Mouse (Mus musculus) liver, embryonic 14.5 days (tissue): ENCODE results near the gene Clcn7. TPM values are rescaled to one million over a fixed set of nuclear protein-coding genes. Genes with fewer than 3 reads are reported as not detected.

Source experiments
- ATAC-seq: fragments of 200-750 bp; cut with Nextera tagmentation; 2 replicates; pipeline ENCODE4 v1.8.0; 2017; ENCODE audit warnings: moderate number of reproducible peaks, mild to moderate bottlenecking, moderate library complexity; ENCODE audit not compliant: insufficient read depth
- DNase-seq, 3 experiments: peaks; one replicate each; pipeline ENCODE4 v3.0.0-alpha.2; 2012 to 2013; ENCODE audit warnings: low read depth in 3 of 3, low spot score in 3 of 3
- H3K27ac ChIP-seq: fragments of 300-500 bp; sonication (generic); 2 replicates; pipeline ENCODE4 v1.5.1; 2014; ENCODE audit warnings: moderate library complexity, mild to moderate bottlenecking, control low read depth, inconsistent platforms
- H3K27me3 ChIP-seq: fragments of 300-500 bp; sonication (generic); 2 replicates; pipeline ENCODE4 v1.6.1; 2014; ENCODE audit warnings: mild to moderate bottlenecking, low read length, moderate library complexity; ENCODE audit not compliant: control insufficient read depth, insufficient read depth
- H3K36me3 ChIP-seq: fragments of 300-500 bp; sonication (generic); replicated peaks from 2 replicates; pipeline ENCODE4 v1.6.1; 2014; ENCODE audit warnings: low read depth; ENCODE audit not compliant: control insufficient read depth, insufficient read depth
- H3K4me1 ChIP-seq, 2 experiments: fragments of 200-500 bp in 1 of 2; fragments of 300-500 bp in 1 of 2; sonication (generic) in 1 of 2; replicated peaks; 2 replicates each; pipeline ENCODE4 v1.6.1; 2012 to 2014; ENCODE audit warnings: antibody characterized with exemption in 1 of 2, inconsistent platforms in 1 of 2, low read length in 1 of 2; ENCODE audit not compliant: control insufficient read depth in 2 of 2, insufficient read depth in 2 of 2
- H3K4me2 ChIP-seq: fragments of 300-500 bp; sonication (generic); 2 replicates; pipeline ENCODE4 v1.6.1; 2014; ENCODE audit warnings: low read depth, mild to moderate bottlenecking, control low read depth, moderate library complexity
- H3K4me3 ChIP-seq, 2 experiments: fragments of 200-500 bp in 1 of 2; fragments of 300-500 bp in 1 of 2; sonication (generic) in 1 of 2; 2 replicates each; pipeline ENCODE4 v1.5.1; 2012 to 2014; ENCODE audit warnings: low read depth in 2 of 2, low read length in 2 of 2, mild to moderate bottlenecking in 2 of 2, control low read depth in 1 of 2, inconsistent platforms in 1 of 2, moderate library complexity in 1 of 2; ENCODE audit not compliant: insufficient read depth in 1 of 2
- H3K9ac ChIP-seq: fragments of 300-500 bp; sonication (generic); replicated peaks from 2 replicates; pipeline ENCODE4 v1.6.1; 2014; ENCODE audit warnings: mild to moderate bottlenecking, control low read depth, moderate library complexity
- H3K9me3 ChIP-seq: fragments of 300-500 bp; sonication (generic); 2 replicates; pipeline ENCODE4 v1.6.1; 2016; ENCODE audit warnings: low read length, mixed read lengths; ENCODE audit not compliant: control insufficient read depth
- CTCF ChIP-seq: IDR thresholded peaks from 2 replicates; pipeline ENCODE4 v1.5.1; 2016; ENCODE audit warnings: antibody characterized with exemption, low read depth, control low read depth
- EP300 ChIP-seq: IDR thresholded peaks from 2 replicates; pipeline ENCODE4 v1.6.1; 2016; ENCODE audit warnings: antibody characterized with exemption, low read depth
- WGBS: fragments of 180-500 bp; shearing (Covaris S2); extraction: QIAGEN DNeasy Blood & Tissue Kit; methylation state at CpG from one replicate; pipeline ENCODE4 v1.1.7; 2014; ENCODE audit not compliant: insufficient replicate concordance; 5-methylcytosine and 5-hydroxymethylcytosine counted together
- polyA plus RNA-seq, 2 experiments: library from polyadenylated mRNA; depleted of rRNA in 1 of 2; stranded (reverse) in 1 of 2; unstranded in 1 of 2; fragments of >200 nt; fragmentation: Nextera tagmentation in 1 of 2; extraction: Ambion mirVana in 1 of 2; gene quantifications; 2 replicates each; pipeline versions ENCODE4 v1.2.1 to v1.2.3; 2012 to 2014

Gene Clcn7
- polyA plus RNA-seq, 2 experiments = 7.9 to 8.8 TPM

GRCm38 (mm10) chr17:25090450-25090849 lies 42.7 kb upstream of the Clcn7 start:
- H3K9ac ChIP-seq = peak overlapping the region; percentile 88
- ATAC-seq = no peak
- H3K4me2 ChIP-seq = peak overlapping the region; percentile 79
- TF ChIP-seq EP300 (no peak), CTCF (peak; percentile 55)
- no peak for DNase-seq
- peaks cover 43 to 62% of the 10 kb centered on the region in 2 experiments for H3K4me1 ChIP-seq
- 67% methylated on average over 10 of the region's 10 CpGs for WGBS
- peaks cover 51% of the 10 kb centered on the region for H3K36me3 ChIP-seq
- peak overlapping the region; percentile 94 for H3K27ac ChIP-seq
- peak overlapping the region; percentile 72 to 95 for H3K4me3 ChIP-seq
- H3K9me3 ChIP-seq = no peaks in the 10 kb centered on the region
- H3K27me3 ChIP-seq = no peaks in the 10 kb centered on the region

GRCm38 (mm10) chr17:25096221-25096620 lies 37.0 kb upstream of the Clcn7 start:
- no peak overlapping the region for H3K9ac ChIP-seq
- H3K27me3 ChIP-seq = no peaks in the 10 kb centered on the region
- DNase-seq = no peak
- TF ChIP-seq EP300 (no peak), CTCF (no peak)
- no peaks in the 10 kb centered on the region for H3K9me3 ChIP-seq
- 84% methylated on average over 2 of the region's 2 CpGs for WGBS
- H3K4me2 ChIP-seq = no peak overlapping the region
- H3K27ac ChIP-seq = no peak overlapping the region
- ATAC-seq = no peak
- H3K4me3 ChIP-seq = no peak overlapping the region
- peaks cover 6 to 10% of the 10 kb centered on the region in 2 experiments for H3K4me1 ChIP-seq
- H3K36me3 ChIP-seq = peaks cover 94% of the 10 kb centered on the region

GRCm38 (mm10) chr17:25100052-25100451 lies 33.1 kb upstream of the Clcn7 start:
- Histone ChIP-seq H3K4me3 (no peak overlapping the region), H3K36me3 (peaks cover 73% of the 10 kb centered on the region), H3K27me3 (no peaks in the 10 kb centered on the region), H3K4me1 (no peaks in the 10 kb centered on the region), H3K9me3 (no peaks in the 10 kb centered on the region), H3K27ac (no peak overlapping the region), H3K9ac (no peak overlapping the region), H3K4me2 (no peak overlapping the region)
- TF ChIP-seq EP300 (no peak), CTCF (no peak)
- 89% methylated on average over 6 of the region's 6 CpGs for WGBS
- no peak for DNase-seq
- no peak for ATAC-seq

DNA sequence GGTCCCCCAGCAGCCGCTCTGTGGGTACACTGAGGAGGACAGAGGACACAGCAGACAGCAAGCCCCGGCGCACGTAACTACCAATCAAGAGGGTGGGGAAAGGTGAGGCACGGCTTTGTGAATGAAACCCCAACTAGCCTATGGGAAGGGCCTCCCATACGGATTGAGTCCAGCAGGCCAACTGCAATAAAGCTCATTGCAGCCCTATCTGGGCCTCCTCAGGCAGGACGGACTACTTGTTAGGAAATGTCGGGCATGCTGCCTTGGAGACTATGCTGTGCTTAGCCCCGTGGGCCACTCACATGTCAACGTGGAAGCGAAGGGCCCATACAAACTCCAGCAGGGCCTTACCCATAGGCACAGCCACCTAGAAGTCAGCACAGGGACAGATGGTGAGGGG lies 31.9 kb upstream of the Clcn7 start:
- Histone ChIP-seq H3K27me3 (no peaks in the 10 kb centered on the region), H3K36me3 (peaks cover 61% of the 10 kb centered on the region), H3K27ac (no peak overlapping the region), H3K9ac (no peak overlapping the region), H3K4me1 (no peaks in the 10 kb centered on the region), H3K9me3 (no peaks in the 10 kb centered on the region), H3K4me3 (no peak overlapping the region), H3K4me2 (no peak overlapping the region)
- ATAC-seq (0 out of 2 replicates have a peak, but pooled peaks have one; percentile 16), DNase-seq (no peak)
- 90% methylated on average over 11 of the region's 11 CpGs for WGBS
- TF ChIP-seq EP300 (no peak), CTCF (no peak)

DNA sequence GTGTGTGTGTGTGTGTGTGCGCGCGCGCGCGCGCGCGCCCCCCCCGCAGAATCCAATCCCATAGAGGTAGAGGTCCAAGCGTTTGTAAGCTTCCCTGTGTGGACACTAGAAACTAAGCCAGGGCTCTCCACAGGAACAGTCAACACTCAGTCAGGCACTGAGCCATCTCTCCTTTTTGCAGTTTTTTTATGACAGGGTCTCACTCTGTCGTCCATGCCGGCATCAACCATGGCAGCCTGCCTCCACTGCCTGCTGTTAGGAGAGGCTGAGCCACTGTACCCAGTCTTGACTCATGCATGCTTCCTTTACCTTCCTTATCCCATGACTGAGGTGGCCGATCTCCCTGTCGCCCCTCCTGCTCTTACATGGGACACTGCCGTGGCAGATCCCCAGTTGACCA lies 25.4 kb upstream of the Clcn7 start:
- TF ChIP-seq CTCF (no peak), EP300 (no peak)

More for the DNA sequence above, 25.4 kb upstream of the Clcn7 start:
- Histone ChIP-seq H3K36me3 (peaks cover 9% of the 10 kb centered on the region), H3K4me1 (no peaks in the 10 kb centered on the region), H3K4me3 (no peak overlapping the region), H3K4me2 (no peak overlapping the region), H3K27ac (no peak overlapping the region), H3K9me3 (no peaks in the 10 kb centered on the region), H3K9ac (no peak overlapping the region), H3K27me3 (no peaks in the 10 kb centered on the region)
- WGBS = 63% methylated on average over 16 of the region's 16 CpGs
- ATAC-seq = no peak
- no peak for DNase-seq
